Mouse (Mus musculus) left cerebral cortex, postnatal 4 days (tissue): ENCODE data around the gene C130050O18Rik. TPM values are rescaled to one million over a fixed set of nuclear protein-coding genes. Genes with fewer than 3 reads are reported as not detected.

Experiments used
- DNase-seq: peaks from one replicate; pipeline ENCODE4 v3.0.0-alpha.2; 2022
- intact Hi-C: fragments of 180-260 bp; cut with DNase I; formaldehyde crosslinking; loops from one replicate; pipeline ENCODE4 v1.15.1; 2025
- total RNA-seq, 2 experiments: library from RNA; stranded (reverse); gene quantifications; 2 replicates each; pipeline ENCODE4 v1.2.3; 2021

C130050O18Rik gene
- total RNA-seq, 2 experiments from 2014 or later: not detected

- intact Hi-C loops: no loop called here
- DNase-seq: no peak
Observed at GRCm38 (mm10) chr5:139394399-139394798, 10.7 kb upstream of the C130050O18Rik start.

GRCm38 (mm10) chr5:139395528-139395927, 9.6 kb upstream of the C130050O18Rik start:
- no peak for DNase-seq

GRCm38 (mm10) chr5:139397359-139397916, 7.6 kb upstream of the C130050O18Rik start:
- DNase-seq: no peak

More at GRCm38 (mm10) chr5:139395528-139395927, 9.6 kb upstream of the C130050O18Rik start:
- intact Hi-C loops: no loop called here

GRCm38 (mm10) chr5:139397959-139398753, 6.9 kb upstream of the C130050O18Rik start:
- intact Hi-C loops: no loop called here
- DNase-seq: peak; percentile 99

More at GRCm38 (mm10) chr5:139397359-139397916, 7.6 kb upstream of the C130050O18Rik start:
- intact Hi-C loops: no loop called here

- intact Hi-C loops: no loop called here
Observed at GRCm38 (mm10) chr5:139398786-139399185, 6.3 kb upstream of the C130050O18Rik start.

GRCm38 (mm10) chr5:139399991-139400390, 5.1 kb upstream of the C130050O18Rik start:
- intact Hi-C loops: no loop called here
- DNase-seq: no peak

More at GRCm38 (mm10) chr5:139398786-139399185, 6.3 kb upstream of the C130050O18Rik start:
- no peak for DNase-seq

GRCm38 (mm10) chr5:139402106-139402505, 3.0 kb upstream of the C130050O18Rik start:
- intact Hi-C loops: no loop called here
- no peak for DNase-seq

GRCm38 (mm10) chr5:139403692-139404260, 1.3 kb upstream of the C130050O18Rik start:
- DNase-seq: no peak
- intact Hi-C loops: no loop called here

GRCm38 (mm10) chr5:139405478-139405877, 398 bp downstream of the C130050O18Rik start:
- intact Hi-C loops: no loop called here
- no peak for DNase-seq

GRCm38 (mm10) chr5:139405953-139406352, 873 bp downstream of the C130050O18Rik start:
- intact Hi-C loops: no loop called here
- no peak for DNase-seq

GRCm38 (mm10) chr5:139407121-139407885, 2.2 kb downstream of the C130050O18Rik start:
- intact Hi-C loops: no loop called here
- DNase-seq: peak; percentile 75

GRCm38 (mm10) chr5:139408511-139408910, 3.4 kb downstream of the C130050O18Rik start:
- intact Hi-C loops: no loop called here
- DNase-seq: no peak

- no peak for DNase-seq
- intact Hi-C loops: no loop called here
Observed at GRCm38 (mm10) chr5:139409412-139409811, 4.3 kb downstream of the C130050O18Rik start.

GRCm38 (mm10) chr5:139410056-139410455, 5.0 kb downstream of the C130050O18Rik start:
- intact Hi-C loops: no loop called here

GRCm38 (mm10) chr5:139411117-139411516, 6.0 kb downstream of the C130050O18Rik start:
- no peak for DNase-seq
- intact Hi-C loops: no loop called here

More at GRCm38 (mm10) chr5:139410056-139410455, 5.0 kb downstream of the C130050O18Rik start:
- no peak for DNase-seq

- DNase-seq: no peak
- intact Hi-C loops: no loop called here
Observed at GRCm38 (mm10) chr5:139411665-139412314, 6.7 kb downstream of the C130050O18Rik start.

GRCm38 (mm10) chr5:139413545-139413944, 8.5 kb downstream of the C130050O18Rik start:
- intact Hi-C loops: no loop called here
- DNase-seq: no peak

- intact Hi-C loops: no loop called here
- no peak for DNase-seq
Observed at GRCm38 (mm10) chr5:139415001-139415400, 9.9 kb downstream of the C130050O18Rik start.

GRCm38 (mm10) chr5:139416942-139417341, 11.9 kb downstream of the C130050O18Rik start:
- DNase-seq: no peak
- intact Hi-C loops: no loop called here

GRCm38 (mm10) chr5:139417480-139417879, 12.4 kb downstream of the C130050O18Rik start:
- no peak for DNase-seq
- intact Hi-C loops: no loop called here
